Mouse (Mus musculus): ENCODE data around the gene Cdk5.

GRCm38 (mm10) chr5:24400911-24401605 is 22.3 kb downstream of the Cdk5 start:
- TF ChIP-seq POLR2A (IDR thresholded peaks at IDR 0.05; ENCODE audit: low read depth, low read length) (no peak), CTCF (IDR thresholded peaks at IDR 0.05; ENCODE audit: borderline replicate concordance, insufficient read depth, low read length) (no peak)
